Mouse (Mus musculus): Measurements from ENCODE around the gene Clic3. TPM values are rescaled to one million over a fixed set of nuclear protein-coding genes. Genes with fewer than 3 reads are reported as not detected.

Gene Clic3
- polyA plus RNA-seq, 1 experiment from 2014 or later: 2.0 TPM

GRCm38 (mm10) chr2:25468962-25469915 lies 12.6 kb downstream of the Clic3 start:
- no peaks in the 10 kb centered on the region for H3K9me3 ChIP-seq (replicated peaks)
- H3K27me3 ChIP-seq (replicated peaks): no peaks in the 10 kb centered on the region
- H3K4me1 ChIP-seq: peaks cover 10% of the 10 kb centered on the region; the same call in 1 of the 2 replicates
- ATAC-seq (ENCODE audit: low FRiP score): peak; percentile 58
- no peak overlapping the region for H3K9ac ChIP-seq (replicated peaks)
- no peaks in the 10 kb centered on the region for H3K36me3 ChIP-seq
- no peak overlapping the region for H3K4me3 ChIP-seq (replicated peaks)
- H3K4me2 ChIP-seq: no peak overlapping the region
- H3K27ac ChIP-seq (replicated peaks): 0 out of 2 replicates have a peak overlapping the region, but pooled peaks have one; percentile 5
- 69% methylated on average over 10 of the region's 10 CpGs for WGBS

- ATAC-seq (ENCODE audit: low FRiP score): no peak
- 65% methylated on average over 6 of the region's 6 CpGs for WGBS
- Histone ChIP-seq H3K9me3 (replicated peaks) (no peaks in the 10 kb centered on the region), H3K4me1 (peaks cover 10% of the 10 kb centered on the region; the same call in 1 of the 2 replicates), H3K4me3 (replicated peaks) (no peak within 1 kb of the TSS), H3K27me3 (replicated peaks) (no peaks in the 10 kb centered on the region), H3K36me3 (no peaks in the 10 kb centered on the region), H3K27ac (replicated peaks) (0 out of 2 replicates have a peak within 1 kb of the TSS, but pooled peaks have one; percentile 5), H3K9ac (replicated peaks) (no peak within 1 kb of the TSS), H3K4me2 (no peak within 1 kb of the TSS)
Measured at GRCm38 (mm10) chr2:25469969-25470368, 13.3 kb downstream of the Clic3 start, which contains the start of gene Ptgds. Gene Ptgds, minus strand, starts transcription at chr2:25470046.

GRCm38 (mm10) chr2:25472550-25472949 lies 15.9 kb downstream of the Clic3 start:
- H3K27me3 ChIP-seq (replicated peaks): no peaks in the 10 kb centered on the region
- WGBS: 76% methylated on average over 2 of the region's 2 CpGs
- H3K27ac ChIP-seq (replicated peaks): no peak overlapping the region
- ATAC-seq (ENCODE audit: low FRiP score): no peak
- no peak overlapping the region for H3K4me2 ChIP-seq
- no peaks in the 10 kb centered on the region for H3K36me3 ChIP-seq
- H3K9ac ChIP-seq (replicated peaks): no peak overlapping the region
- peaks cover 10% of the 10 kb centered on the region; the same call in 1 of the 2 replicates for H3K4me1 ChIP-seq
- no peaks in the 10 kb centered on the region for H3K9me3 ChIP-seq (replicated peaks)
- H3K4me3 ChIP-seq (replicated peaks): no peak overlapping the region

GRCm38 (mm10) chr2:25477541-25477940 lies 20.9 kb downstream of the Clic3 start:
- Histone ChIP-seq H3K36me3 (no peaks in the 10 kb centered on the region), H3K9ac (replicated peaks) (no peak overlapping the region), H3K9me3 (replicated peaks) (no peaks in the 10 kb centered on the region), H3K4me3 (replicated peaks) (no peak overlapping the region), H3K4me1 (no peaks in the 10 kb centered on the region), H3K27ac (replicated peaks) (no peak overlapping the region), H3K4me2 (no peak overlapping the region), H3K27me3 (replicated peaks) (no peaks in the 10 kb centered on the region)
- ATAC-seq (ENCODE audit: low FRiP score): no peak
- 86% methylated on average over 8 of the region's 8 CpGs for WGBS

- 92% methylated on average over 3 of the region's 3 CpGs for WGBS
- Histone ChIP-seq H3K27ac (replicated peaks) (no peak overlapping the region), H3K4me3 (replicated peaks) (no peak overlapping the region), H3K9ac (replicated peaks) (no peak overlapping the region), H3K36me3 (no peaks in the 10 kb centered on the region), H3K9me3 (replicated peaks) (no peaks in the 10 kb centered on the region), H3K4me1 (no peaks in the 10 kb centered on the region), H3K4me2 (no peak overlapping the region), H3K27me3 (replicated peaks) (no peaks in the 10 kb centered on the region)
- no peak for ATAC-seq (ENCODE audit: low FRiP score)
Measured at GRCm38 (mm10) chr2:25477967-25478675, 21.5 kb downstream of the Clic3 start.

GRCm38 (mm10) chr2:25479551-25480311 lies 23.1 kb downstream of the Clic3 start:
- Histone ChIP-seq H3K4me2 (no peak overlapping the region), H3K36me3 (no peaks in the 10 kb centered on the region), H3K9ac (replicated peaks) (no peak overlapping the region), H3K27me3 (replicated peaks) (no peaks in the 10 kb centered on the region), H3K4me3 (replicated peaks) (no peak overlapping the region), H3K27ac (replicated peaks) (no peak overlapping the region), H3K4me1 (no peaks in the 10 kb centered on the region), H3K9me3 (replicated peaks) (no peaks in the 10 kb centered on the region)
- ATAC-seq (ENCODE audit: low FRiP score): no peak
- 69% methylated on average over 10 of the region's 10 CpGs for WGBS

GRCm38 (mm10) chr2:25480541-25480940 lies 23.9 kb downstream of the Clic3 start:
- ATAC-seq (ENCODE audit: low FRiP score): no peak
- WGBS: 94% methylated on average over 1 of the region's 1 CpGs
- no peaks in the 10 kb centered on the region for H3K9me3 ChIP-seq (replicated peaks)

GRCm38 (mm10) chr2:25482969-25483368 lies 26.3 kb downstream of the Clic3 start:
- ATAC-seq (ENCODE audit: low FRiP score): no peak
- no peaks in the 10 kb centered on the region for H3K36me3 ChIP-seq
- H3K4me1 ChIP-seq: no peaks in the 10 kb centered on the region
- H3K27ac ChIP-seq (replicated peaks): no peak overlapping the region
- H3K27me3 ChIP-seq (replicated peaks): no peaks in the 10 kb centered on the region
- H3K9ac ChIP-seq (replicated peaks): no peak overlapping the region
- 24% methylated on average over 7 of the region's 7 CpGs for WGBS
- no peaks in the 10 kb centered on the region for H3K9me3 ChIP-seq (replicated peaks)
- H3K4me2 ChIP-seq: no peak overlapping the region
- H3K4me3 ChIP-seq (replicated peaks): no peak overlapping the region

More at GRCm38 (mm10) chr2:25480541-25480940, 23.9 kb downstream of the Clic3 start:
- Histone ChIP-seq H3K9ac (replicated peaks) (no peak overlapping the region), H3K36me3 (no peaks in the 10 kb centered on the region), H3K4me1 (no peaks in the 10 kb centered on the region), H3K4me3 (replicated peaks) (no peak overlapping the region), H3K27me3 (replicated peaks) (no peaks in the 10 kb centered on the region), H3K27ac (replicated peaks) (no peak overlapping the region), H3K4me2 (no peak overlapping the region)

GRCm38 (mm10) chr2:25484901-25485647 lies 28.4 kb downstream of the Clic3 start:
- Histone ChIP-seq H3K27me3 (replicated peaks) (no peaks in the 10 kb centered on the region), H3K4me3 (replicated peaks) (no peak overlapping the region), H3K4me2 (no peak overlapping the region), H3K36me3 (no peaks in the 10 kb centered on the region), H3K9ac (replicated peaks) (no peak overlapping the region), H3K4me1 (no peaks in the 10 kb centered on the region), H3K27ac (replicated peaks) (no peak overlapping the region), H3K9me3 (replicated peaks) (no peaks in the 10 kb centered on the region)
- 75% methylated on average over 11 of the region's 11 CpGs for WGBS
- no peak for ATAC-seq (ENCODE audit: low FRiP score)

GRCm38 (mm10) chr2:25487965-25488670 lies 31.5 kb downstream of the Clic3 start:
- Histone ChIP-seq H3K4me1 (no peaks in the 10 kb centered on the region), H3K4me2 (no peak overlapping the region), H3K9ac (replicated peaks) (no peak overlapping the region), H3K27ac (replicated peaks) (no peak overlapping the region), H3K36me3 (no peaks in the 10 kb centered on the region), H3K27me3 (replicated peaks) (no peaks in the 10 kb centered on the region), H3K4me3 (replicated peaks) (no peak overlapping the region), H3K9me3 (replicated peaks) (no peaks in the 10 kb centered on the region)
- ATAC-seq (ENCODE audit: low FRiP score): no peak
- 81% methylated on average over 6 of the region's 6 CpGs for WGBS
